Mouse (Mus musculus): ENCODE data around the gene 1700067P10Rik. TPM values are rescaled to one million over a fixed set of nuclear protein-coding genes. Genes with fewer than 3 reads are reported as not detected.

1700067P10Rik gene
- polyA plus RNA-seq, 1 experiment from 2014 or later, result not detected

- Histone ChIP-seq H3K27ac (no peak overlapping the region), H3K4me3 (ENCODE audit: inconsistent target) (no peak overlapping the region), H3K36me3 (ENCODE audit: inconsistent target) (no peaks in the 10 kb centered on the region), H3K79me2 (ENCODE audit: inconsistent target) (no peaks in the 10 kb centered on the region)
- WGBS (ENCODE audit: missing documents), result 84% methylated on average over 5 of the region's 6 CpGs
Measured at GRCm38 (mm10) chr17:48107862-48108261, 18.7 kb downstream of the 1700067P10Rik start.

DNA sequence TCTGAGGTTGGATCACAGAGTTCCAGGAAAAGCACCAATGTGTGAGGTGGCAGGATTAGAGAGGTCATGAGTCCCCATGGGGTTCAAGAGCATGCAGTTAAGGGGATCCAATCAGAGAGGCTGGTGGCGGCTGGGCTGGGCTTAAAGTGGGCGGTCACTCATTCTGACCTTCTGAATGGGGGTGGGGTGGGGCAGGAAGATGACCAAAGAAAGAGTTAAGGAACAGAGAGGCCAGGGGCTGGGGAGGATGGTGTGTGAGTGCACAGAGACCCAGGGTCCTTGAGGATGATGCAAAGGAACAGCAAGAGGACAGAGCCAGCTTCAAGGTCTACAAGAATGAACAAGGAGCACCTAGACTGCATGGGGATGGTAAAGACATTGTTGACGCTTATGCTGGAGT is 19.4 kb downstream of the 1700067P10Rik start:
- Histone ChIP-seq H3K36me3 (ENCODE audit: inconsistent target) (no peaks in the 10 kb centered on the region), H3K4me3 (ENCODE audit: inconsistent target) (no peak overlapping the region), H3K27ac (no peak overlapping the region), H3K79me2 (ENCODE audit: inconsistent target) (no peaks in the 10 kb centered on the region)
- WGBS (ENCODE audit: missing documents), result 97% methylated on average over 3 of the region's 3 CpGs

DNA sequence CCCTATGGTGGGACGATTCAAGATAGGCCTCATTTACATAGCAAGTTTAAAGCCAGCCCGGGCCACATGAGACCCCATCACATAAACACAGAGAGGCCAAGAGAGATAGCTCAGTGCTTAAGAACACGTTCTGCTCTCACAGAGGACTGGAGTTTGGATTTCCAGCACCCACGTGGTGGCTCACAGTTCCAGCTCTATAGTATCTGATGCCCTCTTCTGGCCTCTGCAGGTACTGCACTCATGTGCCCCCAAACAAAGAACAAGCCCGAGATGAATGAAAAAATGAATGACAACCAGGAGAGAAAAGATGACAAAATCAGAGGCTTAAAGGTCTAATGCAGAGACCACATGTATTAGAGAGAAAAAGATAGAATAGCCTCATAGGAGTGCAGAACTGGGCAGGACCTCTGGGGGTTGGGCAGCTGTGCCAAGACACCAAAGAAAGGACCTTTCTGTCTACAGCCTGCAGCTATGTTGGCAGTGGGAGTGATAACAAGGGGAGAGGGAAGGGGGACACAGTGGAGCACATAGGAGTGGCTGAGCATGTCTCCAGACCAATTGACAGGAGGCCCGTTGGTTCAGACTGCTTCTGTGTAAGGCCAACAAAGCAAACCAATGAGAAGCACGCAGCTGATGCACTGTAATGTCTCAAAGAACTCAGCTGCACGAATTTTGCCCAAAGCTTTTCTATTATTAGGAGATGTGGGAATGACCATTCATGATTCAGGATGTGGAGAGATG is 21.6 kb downstream of the 1700067P10Rik start:
- WGBS (ENCODE audit: missing documents), result 52% methylated on average over 8 of the region's 8 CpGs
- Histone ChIP-seq H3K4me3 (ENCODE audit: inconsistent target) (no peak overlapping the region), H3K36me3 (ENCODE audit: inconsistent target) (no peaks in the 10 kb centered on the region), H3K27ac (no peak overlapping the region), H3K79me2 (ENCODE audit: inconsistent target) (no peaks in the 10 kb centered on the region)

- Histone ChIP-seq H3K27ac (no peak overlapping the region), H3K36me3 (ENCODE audit: inconsistent target) (no peaks in the 10 kb centered on the region), H3K79me2 (ENCODE audit: inconsistent target) (no peaks in the 10 kb centered on the region), H3K4me3 (ENCODE audit: inconsistent target) (no peak overlapping the region)
- WGBS (ENCODE audit: missing documents), result 0% methylated on average over 1 of the region's 1 CpGs
Measured at GRCm38 (mm10) chr17:48118570-48118969, 29.5 kb downstream of the 1700067P10Rik start.

DNA sequence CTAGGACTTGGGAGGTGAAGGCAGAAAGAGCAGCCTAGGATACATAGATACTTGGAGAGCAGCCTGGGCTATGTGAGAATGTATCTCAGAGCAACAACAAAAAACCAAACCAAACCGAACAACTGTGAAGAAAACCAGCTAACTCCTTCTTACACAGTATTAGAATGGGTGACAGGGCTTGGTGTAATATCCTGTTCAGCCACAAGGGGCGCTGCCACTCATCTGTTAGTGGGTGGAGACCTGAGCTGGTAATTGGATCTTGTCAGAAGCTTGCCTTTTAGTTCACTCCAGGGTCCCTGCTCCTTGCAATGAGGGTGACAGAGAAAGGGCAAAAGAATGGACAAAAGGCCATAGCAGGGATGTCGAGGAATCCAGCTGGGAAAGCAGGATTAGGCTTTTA is 30.5 kb downstream of the 1700067P10Rik start:
- no peaks in the 10 kb centered on the region for H3K79me2 ChIP-seq (ENCODE audit: inconsistent target)
- 25% methylated on average over 3 of the region's 3 CpGs for WGBS (ENCODE audit: missing documents)
- H3K27ac ChIP-seq, result no peak overlapping the region
- no peak overlapping the region for H3K4me3 ChIP-seq (ENCODE audit: inconsistent target)
- H3K36me3 ChIP-seq (ENCODE audit: inconsistent target), result no peaks in the 10 kb centered on the region

GRCm38 (mm10) chr17:48120456-48120855 is 31.3 kb downstream of the 1700067P10Rik start:
- H3K27ac ChIP-seq, result no peak overlapping the region
- H3K4me3 ChIP-seq (ENCODE audit: inconsistent target), result no peak overlapping the region
- H3K79me2 ChIP-seq (ENCODE audit: inconsistent target), result no peaks in the 10 kb centered on the region
- H3K36me3 ChIP-seq (ENCODE audit: inconsistent target), result no peaks in the 10 kb centered on the region
- 96% methylated on average over 20 of the region's 20 CpGs for WGBS (ENCODE audit: missing documents)

- Histone ChIP-seq H3K79me2 (ENCODE audit: inconsistent target) (no peaks in the 10 kb centered on the region), H3K4me3 (ENCODE audit: inconsistent target) (no peak overlapping the region), H3K27ac (no peak overlapping the region), H3K36me3 (ENCODE audit: inconsistent target) (no peaks in the 10 kb centered on the region)
- 90% methylated on average over 2 of the region's 2 CpGs for WGBS (ENCODE audit: missing documents)
Measured at GRCm38 (mm10) chr17:48132810-48133209, 43.7 kb downstream of the 1700067P10Rik start.

Other genes starting within 250 kb of the 1700067P10Rik start
- gene Foxp4, start 164.7 kb upstream of the 1700067P10Rik start, polyA plus RNA-seq (2018), result 4.3 to 5.2 TPM (median 4.9 TPM) in 3 replicates
- gene 1700122O11Rik, start 51.0 kb upstream of the 1700067P10Rik start, polyA plus RNA-seq (2018), result not detected in 3 replicates
- 0.14 TPM in 1 of 3 replicates, not detected in the others for gene 9830107B12Rik, start 56.9 kb downstream of the 1700067P10Rik start, polyA plus RNA-seq (2018)
- 20.1 to 48.7 TPM (median 26.5 TPM) in 3 replicates for gene A530064D06Rik, start 78.0 kb downstream of the 1700067P10Rik start, polyA plus RNA-seq (2018)
- gene Trem1, start 143.4 kb downstream of the 1700067P10Rik start, polyA plus RNA-seq (2018), result 0.24 to 0.77 TPM in 2 of 3 replicates, not detected in the other
- gene Trem3, start 158.5 kb downstream of the 1700067P10Rik start, polyA plus RNA-seq (2018), result 0.42 to 0.67 TPM in 2 of 3 replicates, not detected in the other
- gene Treml4, start 175.0 kb downstream of the 1700067P10Rik start, polyA plus RNA-seq (2018), result 0.52 to 1.5 TPM (median 1.4 TPM) in 3 replicates
- gene Treml2, start 210.2 kb downstream of the 1700067P10Rik start, polyA plus RNA-seq (2018), result 10.8 to 16.6 TPM (median 14.5 TPM) in 3 replicates
- 36.0 to 70.3 TPM (median 51.1 TPM) in 3 replicates for gene B430306N03Rik, start 226.8 kb downstream of the 1700067P10Rik start, polyA plus RNA-seq (2018)